Mouse (Mus musculus) myocyte (in vitro differentiated cells): ENCODE measurements around the gene Kcnk15.

ENCODE experiments used
- E2F4 ChIP-seq: IDR thresholded peaks from one replicate; pipeline ENCODE4 v1.6.1; 2011; ENCODE audit warnings: mild to moderate bottlenecking, control low read depth, moderate library complexity; ENCODE audit not compliant: insufficient read depth
- POLR2A ChIP-seq: IDR thresholded peaks from one replicate; pipeline ENCODE4 v1.6.1; 2011; ENCODE audit warnings: low read depth, mild to moderate bottlenecking, control low read depth, moderate library complexity; ENCODE audit not compliant: insufficient read length
- TCF3 ChIP-seq: IDR thresholded peaks from one replicate; pipeline ENCODE4 v1.6.1; 2011; ENCODE audit warnings: low read depth, control low read depth; ENCODE audit not compliant: insufficient read length
- USF1 ChIP-seq: IDR thresholded peaks from one replicate; pipeline ENCODE4 v1.6.1; 2011; ENCODE audit warnings: low read depth, mild to moderate bottlenecking, control low read depth, moderate library complexity

- TF ChIP-seq E2F4 (no peak), POLR2A (no peak), TCF3 (no peak), USF1 (no peak)
Observed at GRCm38 (mm10) chr2:163871906-163872305, 18.5 kb downstream of the Kcnk15 start.
